Mouse (Mus musculus) heart, postnatal 0 days (tissue): ENCODE measurements at regions not wholly inside any gene's neighbourhood (a gene's known extent, or its start where the extent isn't known, plus 50 kb on each side); places are given as distances from the start of the nearest gene placed in this dataset.

ENCODE experiments used
- ATAC-seq: fragments of 200-750 bp; cut with Nextera tagmentation; 2 replicates; pipeline ENCODE4 v1.8.0; 2017; ENCODE audit warnings: low read depth, moderate number of reproducible peaks, moderate library complexity; ENCODE audit not compliant: insufficient read depth
- DNase-seq: peaks from one replicate; pipeline ENCODE4 v3.0.0-alpha.2; 2016; ENCODE audit warnings: low spot score
- H3K27ac ChIP-seq: fragments of 300-500 bp; sonication (generic); 2 replicates; pipeline ENCODE4 v1.5.1; 2014; ENCODE audit warnings: low read depth, mild to moderate bottlenecking
- H3K27me3 ChIP-seq: fragments of 300-500 bp; sonication (generic); 2 replicates; pipeline ENCODE4 v1.6.1; 2014; ENCODE audit warnings: low read length, mixed read lengths; ENCODE audit not compliant: control insufficient read depth, insufficient read depth
- H3K36me3 ChIP-seq: fragments of 300-500 bp; sonication (generic); replicated peaks from 2 replicates; pipeline ENCODE4 v1.6.1; 2014; ENCODE audit warnings: low read length, mixed read lengths; ENCODE audit not compliant: control insufficient read depth, insufficient read depth
- H3K4me1 ChIP-seq: fragments of 300-500 bp; sonication (generic); 2 replicates; pipeline ENCODE4 v1.6.1; 2014; ENCODE audit warnings: antibody characterized with exemption; ENCODE audit not compliant: control insufficient read depth, insufficient read depth
- H3K4me2 ChIP-seq: fragments of 300-500 bp; sonication (generic); 2 replicates; pipeline ENCODE4 v1.6.1; 2014; ENCODE audit warnings: low read depth, mild to moderate bottlenecking, low read length, moderate library complexity
- H3K4me3 ChIP-seq: fragments of 300-500 bp; sonication (generic); 2 replicates; pipeline ENCODE4 v1.5.1; 2014; ENCODE audit warnings: low read depth, low read length
- H3K9ac ChIP-seq: fragments of 300-500 bp; sonication (generic); replicated peaks from 2 replicates; pipeline ENCODE4 v1.6.1; 2014; ENCODE audit warnings: low read depth, low read length, mixed read lengths
- H3K9me3 ChIP-seq: fragments of 300-500 bp; sonication (generic); replicated peaks from 2 replicates; pipeline ENCODE4 v1.6.1; 2016; ENCODE audit warnings: low read length; ENCODE audit not compliant: control insufficient read depth
- CTCF ChIP-seq: IDR thresholded peaks from 2 replicates; pipeline ENCODE4 v1.5.1; 2016; ENCODE audit warnings: antibody characterized with exemption, control low read depth, low read depth
- EP300 ChIP-seq: IDR thresholded peaks from 2 replicates; pipeline ENCODE4 v1.6.1; 2016; ENCODE audit warnings: antibody characterized with exemption, low read depth
- WGBS: fragments of 180-500 bp; shearing (Covaris S2); extraction: QIAGEN DNeasy Blood & Tissue Kit; methylation state at CpG from one replicate; pipeline ENCODE4 v1.1.7; 2014; 5-methylcytosine and 5-hydroxymethylcytosine counted together

GRCm38 (mm10) chr5:111863922-111864321, 130.2 kb downstream of the Gm26897 start:
- H3K4me1 ChIP-seq, result no peaks in the 10 kb centered on the region
- no peak for DNase-seq
- TF ChIP-seq CTCF (no peak), EP300 (no peak)
- ATAC-seq, result no peak
- no peaks in the 10 kb centered on the region for H3K9me3 ChIP-seq
- H3K27ac ChIP-seq, result no peak overlapping the region
- H3K9ac ChIP-seq, result no peak overlapping the region
- no peaks in the 10 kb centered on the region for H3K36me3 ChIP-seq
- whole genome bisulfite sequencing, result 35% methylated on average over 7 of the region's 7 CpGs
- no peak overlapping the region for H3K4me2 ChIP-seq
- H3K27me3 ChIP-seq, result no peaks in the 10 kb centered on the region
- no peak overlapping the region for H3K4me3 ChIP-seq

GRCm38 (mm10) chr5:111864606-111865005, 130.9 kb downstream of the Gm26897 start:
- WGBS, result 72% methylated on average over 13 of the region's 13 CpGs

DNA sequence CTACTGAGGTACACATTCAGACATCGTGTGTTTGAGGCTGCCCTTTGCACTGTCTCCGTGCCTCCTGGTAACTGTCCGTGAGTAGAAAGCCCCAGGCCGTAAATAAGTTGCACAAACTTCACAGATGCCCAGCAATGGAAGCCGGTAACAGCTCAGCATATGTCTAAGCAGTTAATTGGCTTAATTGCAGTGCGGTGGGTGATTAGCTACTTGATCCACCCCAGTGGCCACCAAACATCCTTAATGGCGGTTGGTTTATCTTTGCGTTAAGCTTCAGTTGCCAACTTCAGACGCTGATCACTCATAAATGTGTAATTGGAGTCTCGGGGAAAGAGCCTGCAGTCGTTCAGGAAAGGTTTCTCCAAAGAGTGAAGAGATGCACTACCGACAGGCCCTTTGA, 135.3 kb downstream of the Gm26897 start:
- no peaks in the 10 kb centered on the region for H3K4me1 ChIP-seq
- no peak overlapping the region for H3K4me2 ChIP-seq
- H3K27ac ChIP-seq, result no peak overlapping the region
- ATAC-seq, result no peak
- no peaks in the 10 kb centered on the region for H3K27me3 ChIP-seq
- H3K36me3 ChIP-seq, result no peaks in the 10 kb centered on the region
- 89% methylated on average over 12 of the region's 12 CpGs for WGBS
- H3K9me3 ChIP-seq, result peaks cover 25% of the 10 kb centered on the region
- DNase-seq, result no peak
- no peak overlapping the region for H3K9ac ChIP-seq
- no peak overlapping the region for H3K4me3 ChIP-seq
- TF ChIP-seq CTCF, result no peak
- TF ChIP-seq EP300, result no peak

More at GRCm38 (mm10) chr5:111864606-111865005, 130.9 kb downstream of the Gm26897 start:
- no peaks in the 10 kb centered on the region for H3K27me3 ChIP-seq
- H3K9ac ChIP-seq, result no peak overlapping the region
- no peak overlapping the region for H3K4me3 ChIP-seq
- ATAC-seq, result no peak
- H3K9me3 ChIP-seq, result no peaks in the 10 kb centered on the region
- H3K36me3 ChIP-seq, result no peaks in the 10 kb centered on the region
- H3K4me2 ChIP-seq, result no peak overlapping the region
- H3K4me1 ChIP-seq, result no peaks in the 10 kb centered on the region
- no peak overlapping the region for H3K27ac ChIP-seq
- TF ChIP-seq EP300, result no peak
- TF ChIP-seq CTCF, result no peak
- DNase-seq, result no peak

GRCm38 (mm10) chr5:111877165-111877793, 143.6 kb downstream of the Gm26897 start:
- H3K4me2 ChIP-seq, result no peak overlapping the region
- H3K9ac ChIP-seq, result no peak overlapping the region
- no peak for TF ChIP-seq EP300
- TF ChIP-seq CTCF, result no peak
- ATAC-seq (no peak), DNase-seq (peak; percentile 43)
- H3K9me3 ChIP-seq, result peaks cover 15% of the 10 kb centered on the region
- no peak overlapping the region for H3K27ac ChIP-seq
- H3K27me3 ChIP-seq, result no peaks in the 10 kb centered on the region
- no peak overlapping the region for H3K4me3 ChIP-seq
- no peaks in the 10 kb centered on the region for H3K4me1 ChIP-seq
- H3K36me3 ChIP-seq, result no peaks in the 10 kb centered on the region
- WGBS, result 8% methylated on average over 8 of the region's 8 CpGs

GRCm38 (mm10) chr5:111879044-111879443, 145.3 kb downstream of the Gm26897 start:
- no peak overlapping the region for H3K4me2 ChIP-seq
- H3K36me3 ChIP-seq, result no peaks in the 10 kb centered on the region
- DNase-seq (no peak), ATAC-seq (no peak)
- no peak overlapping the region for H3K4me3 ChIP-seq
- H3K27me3 ChIP-seq, result no peaks in the 10 kb centered on the region
- 0 out of 2 replicates have a peak, but pooled peaks cover 4% of the 10 kb centered on the region for H3K9me3 ChIP-seq
- no peak overlapping the region for H3K27ac ChIP-seq
- TF ChIP-seq CTCF (no peak), EP300 (no peak)
- H3K9ac ChIP-seq, result no peak overlapping the region
- no peaks in the 10 kb centered on the region for H3K4me1 ChIP-seq

DNA sequence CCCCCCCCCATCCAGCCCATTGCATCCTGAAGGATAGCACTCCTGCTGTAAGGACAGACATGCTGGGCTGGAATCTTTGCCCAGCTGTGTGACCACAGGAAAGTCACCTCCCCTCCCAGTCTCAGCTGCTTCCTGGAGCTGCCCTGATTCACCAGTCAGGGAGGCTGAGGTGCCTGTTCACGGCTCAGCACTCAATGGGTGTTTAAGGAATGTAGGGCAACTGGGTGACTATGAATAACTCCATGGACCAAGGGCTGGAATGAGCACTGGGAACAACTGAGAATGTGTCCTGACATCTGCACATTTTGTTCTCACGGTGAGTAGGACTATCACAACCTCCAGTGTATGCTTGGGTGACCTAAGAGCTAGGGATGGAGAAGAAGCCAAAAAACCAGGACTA, 146.5 kb downstream of the Gm26897 start:
- 52% methylated on average over 2 of the region's 2 CpGs for WGBS
- H3K9me3 ChIP-seq, result no peaks in the 10 kb centered on the region
- H3K4me3 ChIP-seq, result no peak overlapping the region
- H3K27me3 ChIP-seq, result 0 out of 2 replicates have a peak, but pooled peaks cover 5% of the 10 kb centered on the region
- H3K27ac ChIP-seq, result no peak overlapping the region
- TF ChIP-seq EP300 (no peak), CTCF (no peak)
- no peak for ATAC-seq
- H3K36me3 ChIP-seq, result no peaks in the 10 kb centered on the region
- no peak overlapping the region for H3K9ac ChIP-seq
- no peak overlapping the region for H3K4me2 ChIP-seq
- no peaks in the 10 kb centered on the region for H3K4me1 ChIP-seq
- DNase-seq, result no peak
